Mouse (Mus musculus) layer of hippocampus, postnatal 25 days (tissue): ENCODE results near the gene Adam17. TPM values are rescaled to one million over a fixed set of nuclear protein-coding genes. Genes with fewer than 3 reads are reported as not detected.

Source experiments
- DNase-seq, 2 experiments: peaks; one replicate each; pipeline ENCODE4 v3.0.0; 2022; ENCODE audit warnings: mixed read lengths in 2 of 2, low spot score in 1 of 2; ENCODE audit errors: extremely low spot score in 1 of 2
- total RNA-seq, 2 experiments: library from RNA; stranded (reverse); gene quantifications; 2 replicates each; pipeline ENCODE4 v1.2.3; 2021

Gene Adam17
- total RNA-seq, 2 experiments from 2014 or later: 17.6 to 22.0 TPM

DNA sequence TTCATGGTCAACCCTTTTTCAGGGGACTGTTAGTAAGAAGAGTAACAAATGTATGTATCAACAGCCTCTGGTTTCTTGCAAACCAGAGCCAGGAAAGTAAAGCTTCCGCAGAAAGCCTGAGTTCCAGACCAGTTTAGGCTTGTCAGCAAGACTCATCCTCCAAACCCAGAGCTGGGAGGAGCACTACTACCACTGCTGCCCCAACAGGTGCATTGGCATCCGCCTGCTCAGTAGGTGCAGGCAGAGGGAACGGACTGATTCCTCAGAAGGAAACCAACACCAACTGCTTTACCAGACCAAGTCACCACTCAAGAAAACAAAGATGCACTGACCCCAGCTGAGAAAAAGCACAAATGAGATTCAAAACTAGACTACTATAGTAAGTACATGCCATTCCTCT is 10.2 kb downstream of the Adam17 start:
- DNase-seq: no peak

DNA sequence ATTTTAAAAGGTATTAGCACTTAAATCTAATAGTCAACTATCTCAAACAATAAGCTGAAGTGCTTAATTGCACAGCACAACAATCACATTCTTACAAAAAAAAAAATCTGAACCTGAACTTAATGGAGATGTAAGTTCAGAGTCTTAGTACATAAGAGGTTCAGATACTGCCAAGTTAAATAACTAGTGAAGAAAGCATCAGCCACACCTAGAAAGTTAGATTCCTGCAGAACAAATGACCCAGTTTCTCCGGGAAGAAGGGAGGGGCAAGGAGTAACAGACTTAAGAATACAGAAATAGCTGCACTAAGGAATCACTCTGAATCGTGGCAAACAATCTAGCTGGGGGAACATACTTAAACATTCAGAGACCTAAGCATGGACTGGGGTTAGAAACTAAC is 10.7 kb downstream of the Adam17 start:
- DNase-seq: no peak

DNA sequence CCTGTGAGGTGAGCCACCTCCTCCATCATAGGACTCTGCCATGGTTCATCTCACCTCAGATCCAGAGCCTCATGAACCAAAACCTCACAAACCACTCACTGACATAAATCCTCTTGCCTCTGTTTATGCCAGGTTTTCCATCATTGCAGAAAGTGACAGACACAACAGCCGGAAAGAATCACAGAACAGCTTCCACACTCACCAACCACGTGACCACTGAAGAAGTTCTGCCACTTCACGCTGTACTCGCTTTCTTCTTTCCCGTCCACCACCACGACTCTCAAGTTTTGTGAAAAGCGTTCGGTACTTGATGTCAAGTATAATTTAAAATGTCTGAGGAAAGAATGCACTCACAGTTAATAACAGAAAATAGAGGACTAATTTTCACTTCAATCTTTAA is 19.8 kb downstream of the Adam17 start:
- no peak for DNase-seq

GRCm38 (mm10) chr12:21350113-21350876 is 23.1 kb downstream of the Adam17 start:
- DNase-seq: no peak

- no peak for DNase-seq
Measured at GRCm38 (mm10) chr12:21346972-21347371, 26.5 kb downstream of the Adam17 start.

- no peak for DNase-seq
Measured at GRCm38 (mm10) chr12:21340674-21341073, 32.8 kb downstream of the Adam17 start.

- no peak for DNase-seq
Measured at GRCm38 (mm10) chr12:21337171-21337570, 36.3 kb downstream of the Adam17 start.

DNA sequence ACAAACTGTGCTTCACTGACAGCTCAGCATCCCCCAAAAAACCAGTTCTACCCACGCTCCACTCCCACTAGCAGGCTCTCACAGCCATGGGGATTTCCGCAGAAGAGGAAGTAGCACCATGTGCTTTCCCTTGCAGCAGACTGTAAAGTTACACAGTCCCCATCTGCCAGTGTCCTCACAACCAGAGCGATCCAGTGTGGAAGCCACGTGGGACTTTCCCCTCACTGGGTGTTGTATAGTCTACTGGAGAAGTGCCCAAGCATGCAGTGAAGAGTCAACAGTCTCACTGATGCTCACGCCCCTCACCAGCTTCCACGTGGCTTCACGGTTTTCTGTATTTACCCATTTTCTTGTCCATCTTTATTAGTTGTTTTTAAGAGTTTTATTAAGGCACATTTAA is 37.6 kb downstream of the Adam17 start:
- peak in 1 of 2 experiments; percentile 31 for DNase-seq

DNA sequence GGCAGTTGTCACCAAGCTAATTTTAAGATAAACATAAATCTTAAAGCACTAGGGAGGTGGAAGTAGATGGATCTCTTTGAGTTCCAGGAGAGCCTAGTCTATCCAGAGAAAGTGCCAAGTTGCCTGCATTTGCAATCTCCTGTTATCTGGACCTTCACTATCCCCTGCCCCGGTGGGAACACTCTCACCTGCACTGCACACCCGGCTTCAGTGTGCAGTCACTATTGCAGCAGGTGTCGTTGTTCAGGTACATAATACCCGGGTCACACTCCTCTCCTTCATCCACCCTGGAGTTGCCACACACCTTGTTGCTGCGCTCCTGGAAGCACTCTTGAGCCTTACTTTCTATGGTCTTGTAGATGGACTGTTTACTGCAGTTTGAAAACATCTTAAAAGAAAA is 39.7 kb downstream of the Adam17 start:
- no peak for DNase-seq

GRCm38 (mm10) chr12:21333021-21333420 is 40.4 kb downstream of the Adam17 start:
- DNase-seq: no peak

- DNase-seq: no peak
Measured at GRCm38 (mm10) chr12:21331711-21332110, 41.7 kb downstream of the Adam17 start.

DNA sequence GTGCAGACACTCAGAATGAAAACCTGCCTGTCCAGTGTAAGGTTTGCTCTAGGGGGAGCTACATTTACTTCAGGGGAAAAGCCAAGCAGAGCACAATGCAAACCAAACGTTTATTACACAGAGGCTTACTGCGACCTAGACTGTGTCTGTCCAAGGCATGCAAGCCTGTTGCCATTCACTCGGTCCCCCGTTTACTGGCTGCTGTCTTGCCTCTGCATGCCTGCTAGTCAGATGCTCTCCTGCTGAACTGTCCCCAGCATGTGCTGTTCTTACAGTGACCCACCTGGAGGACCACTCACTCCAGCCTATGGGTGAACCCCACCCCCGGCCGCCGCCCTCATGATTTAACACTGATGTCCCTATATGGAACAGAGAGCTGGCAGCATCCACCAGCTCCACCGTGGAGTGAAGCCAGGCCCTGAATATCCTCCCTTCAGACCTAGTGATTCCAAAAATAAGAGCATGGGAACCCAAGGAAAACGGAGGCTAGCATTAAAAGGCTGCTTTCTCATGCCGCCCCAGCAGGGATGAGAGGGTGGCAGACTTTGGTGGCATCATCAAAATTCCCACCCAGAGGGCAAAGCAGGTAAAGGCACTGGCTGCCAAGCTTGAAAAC is 42.4 kb downstream of the Adam17 start:
- no peak for DNase-seq

DNA sequence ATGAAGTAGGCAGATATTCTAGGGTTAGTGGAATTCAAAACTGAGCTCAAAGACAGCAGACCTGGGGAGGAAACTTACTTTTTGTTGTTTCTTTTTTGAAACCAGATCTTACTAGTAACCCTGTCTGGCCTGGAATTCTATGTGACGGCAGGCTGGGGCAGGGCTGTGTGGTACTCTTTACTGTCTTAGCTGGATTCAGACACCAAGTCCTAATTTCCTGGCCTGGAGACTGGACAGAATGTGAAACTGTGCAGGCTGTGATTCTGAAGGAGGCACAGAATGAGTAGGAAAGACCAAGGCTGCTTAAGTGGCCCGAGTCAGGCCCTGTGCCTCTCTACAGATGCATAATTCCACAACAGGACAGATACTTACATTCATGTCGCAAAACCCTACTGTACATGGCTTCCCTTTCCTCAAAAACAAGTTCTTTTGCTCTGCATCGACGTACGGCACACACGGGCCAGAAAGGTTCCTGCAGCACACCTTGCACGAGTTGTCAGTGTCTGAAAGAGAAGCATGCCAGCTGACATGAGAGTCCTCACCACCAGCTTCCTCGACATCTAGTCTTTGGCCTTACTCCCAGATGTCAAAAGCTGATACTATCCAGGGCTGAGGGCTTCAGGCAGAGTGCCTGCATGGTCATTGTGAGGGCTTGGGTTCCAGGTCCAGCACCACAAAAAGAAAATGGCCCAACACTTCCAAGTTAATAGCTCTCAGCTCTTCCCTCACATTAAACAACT is 43.6 kb downstream of the Adam17 start:
- DNase-seq: no peak

GRCm38 (mm10) chr12:21326325-21326724 is 47.1 kb downstream of the Adam17 start:
- no peak for DNase-seq

GRCm38 (mm10) chr12:21325266-21325665 is 48.2 kb downstream of the Adam17 start:
- no peak for DNase-seq

DNA sequence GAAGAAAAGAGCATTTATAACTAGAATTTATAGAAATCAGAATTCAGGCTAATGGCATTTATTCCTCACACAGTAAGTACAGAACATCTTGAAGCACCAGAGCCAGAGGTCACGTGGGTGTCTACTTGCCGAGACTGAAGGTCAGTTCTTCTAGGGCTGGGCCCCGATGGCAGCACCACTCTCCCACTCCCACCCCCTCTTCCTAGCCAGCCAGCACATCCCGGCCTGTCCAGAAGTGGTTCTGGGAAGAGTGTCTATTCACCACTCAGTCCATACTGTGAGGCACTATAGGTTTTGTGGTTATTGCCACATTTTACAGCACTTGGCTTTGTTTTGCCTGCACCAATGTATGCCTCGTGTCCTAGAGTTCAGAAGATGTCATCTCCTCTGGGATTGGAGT is 49.3 kb downstream of the Adam17 start:
- no peak for DNase-seq

GRCm38 (mm10) chr12:21322856-21323255 is 50.6 kb downstream of the Adam17 start:
- no peak for DNase-seq

DNA sequence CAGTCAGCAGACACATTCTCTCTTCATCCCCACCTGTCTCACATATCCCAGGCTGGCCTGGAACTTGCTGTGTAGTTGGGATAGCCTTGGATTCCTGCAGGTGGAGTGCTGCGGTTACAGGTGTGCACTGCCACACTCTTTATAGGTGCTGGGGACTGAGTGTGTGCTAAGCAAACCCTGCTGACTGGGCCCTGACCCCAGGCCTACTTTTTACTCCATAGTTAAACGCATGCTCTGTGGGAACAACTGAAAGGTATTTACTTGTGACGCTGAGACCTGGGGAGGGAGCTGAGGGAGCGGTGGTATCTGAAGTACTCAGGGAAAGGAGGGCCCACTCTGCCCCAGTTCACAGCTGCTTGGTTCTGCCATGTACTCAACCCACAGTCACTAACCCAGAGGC is 51.1 kb downstream of the Adam17 start:
- DNase-seq: no peak

DNA sequence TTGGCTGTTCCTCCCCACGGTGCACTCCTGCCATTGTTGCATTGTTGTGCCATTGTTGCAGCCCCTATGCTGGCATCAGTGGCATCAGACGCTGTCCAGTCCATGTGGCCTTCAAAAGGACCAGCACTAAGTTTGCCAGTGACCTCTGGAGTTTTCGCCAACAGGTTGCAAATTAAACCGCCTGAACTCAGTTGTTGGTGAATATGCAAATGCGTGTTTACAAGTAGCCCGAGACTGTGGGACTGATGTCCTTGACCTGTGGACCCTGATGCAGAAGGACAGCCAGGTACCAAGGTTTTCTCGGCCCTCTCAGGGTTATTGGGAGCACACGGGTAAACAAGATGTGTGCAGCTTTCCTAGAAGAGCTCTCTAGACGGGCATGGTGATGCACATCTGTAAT is 52.3 kb downstream of the Adam17 start:
- no peak for DNase-seq

DNA sequence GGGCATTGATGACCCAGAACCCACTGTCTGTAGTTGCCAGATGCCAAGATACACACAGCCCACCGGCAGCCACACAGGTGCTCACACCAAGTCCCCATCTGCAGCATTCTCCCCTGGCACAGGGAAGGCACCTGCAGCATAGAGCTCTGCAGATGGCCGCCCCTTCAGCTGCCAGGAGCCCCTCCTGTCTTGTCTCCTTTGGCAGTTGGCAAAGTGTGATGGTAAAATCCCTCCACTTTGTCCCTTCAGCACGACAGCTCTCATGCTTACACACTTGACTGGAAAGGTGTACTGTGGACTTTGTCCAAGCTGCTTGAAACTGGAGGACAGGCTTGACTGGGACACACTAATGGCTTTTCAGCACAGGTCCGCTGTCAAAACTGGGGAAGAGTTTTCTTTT is 53.1 kb downstream of the Adam17 start:
- no peak for DNase-seq

- peak in 1 of 2 experiments; percentile 67 for DNase-seq
Measured at GRCm38 (mm10) chr12:21318143-21318895, 55.1 kb downstream of the Adam17 start.
